Mouse (Mus musculus): ENCODE data around the gene Brd1. TPM values are rescaled to one million over a fixed set of nuclear protein-coding genes. Genes with fewer than 3 reads are reported as not detected.

Gene Brd1
- total and polyA plus RNA-seq, 3 experiments: 49.8 to 64.0 (median 59.4) TPM

- H3K36me3 ChIP-seq (replicated peaks): peaks cover 87% of the 10 kb centered on the region
- no peak for TF ChIP-seq GATA1 (IDR thresholded peaks at IDR 0.05; ENCODE audit: borderline replicate concordance, low read length)
- no peak for TF ChIP-seq TAL1 (conservative IDR thresholded peaks at IDR 0.05; ENCODE audit: low read depth, low read length)
- TF ChIP-seq POLR2AphosphoS5 (IDR thresholded peaks at IDR 0.05; ENCODE audit: insufficient replicate concordance, low read depth, low read length): no peak
- no peak for TF ChIP-seq CTCF (IDR thresholded peaks at IDR 0.05; ENCODE audit: low read depth, low read length)
- no peak for TF ChIP-seq GATA2 (IDR thresholded peaks at IDR 0.05; ENCODE audit: borderline replicate concordance, low read depth, low read length)
- no peak for ATAC-seq (ENCODE audit: extremely low read depth, insufficient number of reproducible peaks, low FRiP score, poor library complexity, severe bottlenecking)
- H3K9me3 ChIP-seq (replicated peaks): no peaks in the 10 kb centered on the region
- DNase-seq (ENCODE audit: low spot score): no peak
- peaks cover 39% of the 10 kb centered on the region for H3K4me1 ChIP-seq (ENCODE audit: insufficient read depth, low read depth, low read length)
- no peak overlapping the region for H3K4me3 ChIP-seq (ENCODE audit: low read depth, low read length)
- no peaks in the 10 kb centered on the region for H3K27me3 ChIP-seq (ENCODE audit: insufficient read depth, low read length)
Observed at GRCm38 (mm10) chr15:88723205-88723604, 10.8 kb downstream of the Brd1 start.

- H3K4me1 ChIP-seq (ENCODE audit: insufficient read depth, low read depth, low read length): peaks cover 23% of the 10 kb centered on the region
- H3K36me3 ChIP-seq (replicated peaks): peaks cover 97% of the 10 kb centered on the region
- TF ChIP-seq GATA2 (IDR thresholded peaks at IDR 0.05; ENCODE audit: borderline replicate concordance, low read depth, low read length) (no peak), CTCF (IDR thresholded peaks at IDR 0.05; ENCODE audit: low read depth, low read length) (no peak), TAL1 (conservative IDR thresholded peaks at IDR 0.05; ENCODE audit: low read depth, low read length) (no peak), GATA1 (IDR thresholded peaks at IDR 0.05; ENCODE audit: borderline replicate concordance, low read length) (no peak), POLR2AphosphoS5 (IDR thresholded peaks at IDR 0.05; ENCODE audit: insufficient replicate concordance, low read depth, low read length) (no peak)
Observed at GRCm38 (mm10) chr15:88717239-88717638, 16.8 kb downstream of the Brd1 start.

GRCm38 (mm10) chr15:88716350-88716749 lies 17.7 kb downstream of the Brd1 start:
- no peaks in the 10 kb centered on the region for H3K9me3 ChIP-seq (replicated peaks)
- no peak overlapping the region for H3K4me3 ChIP-seq (ENCODE audit: low read depth, low read length)
- peaks cover 97% of the 10 kb centered on the region for H3K36me3 ChIP-seq (replicated peaks)
- peak; percentile 35 for DNase-seq (ENCODE audit: low spot score)
- ATAC-seq (ENCODE audit: extremely low read depth, insufficient number of reproducible peaks, low FRiP score, poor library complexity, severe bottlenecking): 0 out of 2 replicates have a peak, but pooled peaks have one; percentile 36
- H3K4me1 ChIP-seq (ENCODE audit: insufficient read depth, low read depth, low read length): peaks cover 22% of the 10 kb centered on the region
- no peaks in the 10 kb centered on the region for H3K27me3 ChIP-seq (ENCODE audit: insufficient read depth, low read length)
- TF ChIP-seq POLR2AphosphoS5 (IDR thresholded peaks at IDR 0.05; ENCODE audit: insufficient replicate concordance, low read depth, low read length) (no peak), CTCF (IDR thresholded peaks at IDR 0.05; ENCODE audit: low read depth, low read length) (peak; percentile 45; the same call in 1 of the 2 replicates)

More at GRCm38 (mm10) chr15:88717239-88717638, 16.8 kb downstream of the Brd1 start:
- no peaks in the 10 kb centered on the region for H3K27me3 ChIP-seq (ENCODE audit: insufficient read depth, low read length)
- DNase-seq (ENCODE audit: low spot score) (no peak), ATAC-seq (ENCODE audit: extremely low read depth, insufficient number of reproducible peaks, low FRiP score, poor library complexity, severe bottlenecking) (no peak)
- H3K9me3 ChIP-seq (replicated peaks): no peaks in the 10 kb centered on the region
- no peak overlapping the region for H3K4me3 ChIP-seq (ENCODE audit: low read depth, low read length)

GRCm38 (mm10) chr15:88714021-88714589 lies 19.9 kb downstream of the Brd1 start:
- ATAC-seq (ENCODE audit: extremely low read depth, insufficient number of reproducible peaks, low FRiP score, poor library complexity, severe bottlenecking) (no peak), DNase-seq (ENCODE audit: low spot score) (no peak)
- no peak overlapping the region for H3K4me3 ChIP-seq (ENCODE audit: low read depth, low read length)
- no peak for TF ChIP-seq GATA1 (IDR thresholded peaks at IDR 0.05; ENCODE audit: borderline replicate concordance, low read length)
- no peak for TF ChIP-seq GATA2 (IDR thresholded peaks at IDR 0.05; ENCODE audit: borderline replicate concordance, low read depth, low read length)
- no peak for TF ChIP-seq CTCF (IDR thresholded peaks at IDR 0.05; ENCODE audit: low read depth, low read length)
- TF ChIP-seq TAL1 (conservative IDR thresholded peaks at IDR 0.05; ENCODE audit: low read depth, low read length): no peak
- H3K9me3 ChIP-seq (replicated peaks): no peaks in the 10 kb centered on the region
- H3K27me3 ChIP-seq (ENCODE audit: insufficient read depth, low read length): no peaks in the 10 kb centered on the region
- peaks cover 21% of the 10 kb centered on the region for H3K4me1 ChIP-seq (ENCODE audit: insufficient read depth, low read depth, low read length)
- H3K36me3 ChIP-seq (replicated peaks): peaks cover 100% of the 10 kb centered on the region

GRCm38 (mm10) chr15:88712501-88712900 lies 21.5 kb downstream of the Brd1 start:
- ATAC-seq (ENCODE audit: extremely low read depth, insufficient number of reproducible peaks, low FRiP score, poor library complexity, severe bottlenecking) (no peak), DNase-seq (ENCODE audit: low spot score) (no peak)
- TF ChIP-seq CTCF (IDR thresholded peaks at IDR 0.05; ENCODE audit: low read depth, low read length) (no peak), GATA2 (IDR thresholded peaks at IDR 0.05; ENCODE audit: borderline replicate concordance, low read depth, low read length) (no peak), TAL1 (conservative IDR thresholded peaks at IDR 0.05; ENCODE audit: low read depth, low read length) (no peak), POLR2AphosphoS5 (IDR thresholded peaks at IDR 0.05; ENCODE audit: insufficient replicate concordance, low read depth, low read length) (no peak), GATA1 (IDR thresholded peaks at IDR 0.05; ENCODE audit: borderline replicate concordance, low read length) (no peak)
- Histone ChIP-seq H3K36me3 (replicated peaks) (peaks cover 100% of the 10 kb centered on the region), H3K9me3 (replicated peaks) (no peaks in the 10 kb centered on the region), H3K4me1 (ENCODE audit: insufficient read depth, low read depth, low read length) (peaks cover 13% of the 10 kb centered on the region), H3K27me3 (ENCODE audit: insufficient read depth, low read length) (no peaks in the 10 kb centered on the region), H3K4me3 (ENCODE audit: low read depth, low read length) (no peak overlapping the region)

- TF ChIP-seq CTCF (IDR thresholded peaks at IDR 0.05; ENCODE audit: low read depth, low read length): no peak
- TF ChIP-seq GATA1 (IDR thresholded peaks at IDR 0.05; ENCODE audit: borderline replicate concordance, low read length): no peak
- TF ChIP-seq GATA2 (IDR thresholded peaks at IDR 0.05; ENCODE audit: borderline replicate concordance, low read depth, low read length): no peak
- TF ChIP-seq TAL1 (conservative IDR thresholded peaks at IDR 0.05; ENCODE audit: low read depth, low read length): no peak
- no peak for TF ChIP-seq POLR2AphosphoS5 (IDR thresholded peaks at IDR 0.05; ENCODE audit: insufficient replicate concordance, low read depth, low read length)
- DNase-seq (ENCODE audit: low spot score): no peak
- Histone ChIP-seq H3K36me3 (replicated peaks) (peaks cover 100% of the 10 kb centered on the region), H3K4me1 (ENCODE audit: insufficient read depth, low read depth, low read length) (peaks cover 8% of the 10 kb centered on the region), H3K27me3 (ENCODE audit: insufficient read depth, low read length) (no peaks in the 10 kb centered on the region), H3K9me3 (replicated peaks) (no peaks in the 10 kb centered on the region), H3K4me3 (ENCODE audit: low read depth, low read length) (no peak overlapping the region)
- no peak for ATAC-seq (ENCODE audit: extremely low read depth, insufficient number of reproducible peaks, low FRiP score, poor library complexity, severe bottlenecking)
Observed at GRCm38 (mm10) chr15:88709878-88710277, 24.2 kb downstream of the Brd1 start.
